Mouse (Mus musculus): ENCODE data around the gene Olfr1428. TPM values are rescaled to one million over a fixed set of nuclear protein-coding genes. Genes with fewer than 3 reads are reported as not detected.
"Not testable (repeated sequence)": the region's sequence is repeated elsewhere in the genome, so short reads cannot be mapped to it uniquely, and the experiment has no call there.

Olfr1428 gene
- not detected in 2 replicates for polyA plus RNA-seq (2015; fragmentation: Nextera tagmentation; extraction: Ambion mirVana)

DNA sequence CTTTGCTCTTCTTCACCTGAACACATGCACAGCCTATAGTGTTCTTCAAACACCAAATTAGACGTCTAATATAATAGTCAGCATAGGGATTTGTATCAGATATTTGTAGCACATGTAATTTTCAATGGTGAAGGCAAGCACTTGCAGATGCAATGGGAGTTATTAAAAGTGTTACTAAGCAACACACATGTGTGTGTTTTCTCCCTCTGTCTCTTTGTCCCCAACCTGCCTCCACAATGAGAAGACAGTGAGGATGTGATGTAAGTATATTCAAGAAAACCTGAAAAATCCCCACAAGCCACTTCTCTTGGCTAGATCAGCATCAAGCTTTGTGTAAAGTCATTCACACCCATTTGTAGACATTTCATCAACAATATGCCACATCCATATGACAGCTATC is at the start of gene Olfr1428:
Gene Olfr1428 (minus strand): TSS at position 101 of the 400 bp plus-strand sequence.
- WGBS (ENCODE audit: insufficient replicate concordance): 45% methylated on average over 1 of the region's 1 CpGs
- ATAC-seq (ENCODE audit: low read depth) (no peak), DNase-seq (no peak)
- Histone ChIP-seq H3K36me3 (no peaks in the 10 kb centered on the region), H3K4me2 (no peak within 1 kb of the TSS), H3K9ac (no peak within 1 kb of the TSS), H3K9me3 (replicated peaks) (no peaks in the 10 kb centered on the region), H3K27me3 (no peaks in the 10 kb centered on the region), H3K4me3 (replicated peaks) (no peak within 1 kb of the TSS), H3K4me1 (replicated peaks) (no peaks in the 10 kb centered on the region), H3K27ac (no peak within 1 kb of the TSS)

DNA sequence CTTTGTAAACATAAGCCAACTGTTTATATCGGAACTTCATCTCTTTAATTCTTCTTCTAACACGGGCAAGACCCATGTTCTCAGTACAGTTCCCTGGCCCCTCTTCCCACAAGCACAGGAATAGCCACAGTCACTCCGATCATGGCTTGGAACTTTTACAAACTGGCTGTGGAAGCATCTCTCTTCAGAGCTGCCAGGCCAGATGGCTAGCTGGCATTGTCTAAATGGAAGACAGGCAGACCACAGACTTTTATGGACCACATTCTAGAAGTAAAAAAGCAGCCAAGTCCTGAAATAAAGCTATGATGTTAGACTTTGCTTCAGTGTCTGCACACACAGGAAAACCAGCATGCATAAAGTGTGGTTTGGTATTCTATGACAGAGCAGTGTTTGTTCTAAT is 29.8 kb upstream of the Olfr1428 start:
- DNase-seq: no peak
- H3K36me3 ChIP-seq: no peaks in the 10 kb centered on the region
- no peaks in the 10 kb centered on the region for H3K27me3 ChIP-seq
- no peak overlapping the region for H3K4me3 ChIP-seq (replicated peaks)
- WGBS (ENCODE audit: insufficient replicate concordance): 66% methylated on average over 3 of the region's 3 CpGs
- H3K4me1 ChIP-seq (replicated peaks): no peaks in the 10 kb centered on the region
- no peak overlapping the region for H3K27ac ChIP-seq
- no peak overlapping the region for H3K4me2 ChIP-seq
- ATAC-seq (ENCODE audit: low read depth): no peak
- H3K9ac ChIP-seq: no peak overlapping the region
- no peaks in the 10 kb centered on the region for H3K9me3 ChIP-seq (replicated peaks)

DNA sequence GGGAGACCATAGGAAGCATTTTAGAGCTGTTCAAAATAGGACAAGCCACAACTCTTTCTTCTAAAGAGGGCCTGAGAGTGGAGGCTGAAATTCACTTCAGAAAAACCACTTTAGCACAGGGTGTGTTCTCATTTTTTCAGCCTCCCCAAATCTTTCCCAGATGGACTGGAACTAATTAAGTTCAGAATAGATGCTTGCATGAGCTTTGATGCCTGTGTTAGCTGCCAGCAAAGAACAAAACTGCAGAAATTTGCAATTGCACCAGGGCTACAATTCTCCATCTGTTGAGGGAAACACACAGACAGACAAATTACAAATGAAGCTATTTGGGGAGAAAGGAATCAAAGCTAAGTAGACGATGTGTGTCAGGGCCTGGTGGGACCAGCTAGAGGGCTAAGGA is 27.7 kb upstream of the Olfr1428 start:
- no peak overlapping the region for H3K4me3 ChIP-seq (replicated peaks)
- 84% methylated on average over 1 of the region's 1 CpGs for WGBS (ENCODE audit: insufficient replicate concordance)
- H3K36me3 ChIP-seq: no peaks in the 10 kb centered on the region
- H3K27ac ChIP-seq: no peak overlapping the region
- ATAC-seq (ENCODE audit: low read depth) (no peak), DNase-seq (no peak)
- H3K4me2 ChIP-seq: no peak overlapping the region
- H3K4me1 ChIP-seq (replicated peaks): no peaks in the 10 kb centered on the region
- no peaks in the 10 kb centered on the region for H3K27me3 ChIP-seq
- no peak overlapping the region for H3K9ac ChIP-seq
- H3K9me3 ChIP-seq (replicated peaks): no peaks in the 10 kb centered on the region

DNA sequence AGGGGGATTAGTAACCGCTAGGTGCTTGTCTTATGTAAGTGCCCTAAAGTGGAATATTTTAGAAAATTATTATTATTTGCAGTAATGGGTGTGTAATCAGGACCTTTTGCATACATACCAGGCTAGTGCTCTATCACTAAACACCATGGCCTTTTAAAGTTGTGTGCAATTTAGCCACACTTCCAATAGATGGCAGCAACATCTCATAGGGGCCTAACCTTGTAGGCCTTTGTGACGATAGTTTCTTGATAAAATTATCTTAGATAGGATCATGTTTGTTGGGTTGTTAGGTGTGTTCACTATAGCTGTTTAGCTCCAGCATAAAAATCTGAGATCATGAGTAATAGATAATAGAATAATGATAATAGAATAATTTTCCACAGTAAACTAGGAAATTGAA is 18.6 kb upstream of the Olfr1428 start:
- DNase-seq: no peak
- Histone ChIP-seq H3K27me3 (no peaks in the 10 kb centered on the region), H3K27ac (no peak overlapping the region), H3K4me3 (replicated peaks) (no peak overlapping the region), H3K36me3 (no peaks in the 10 kb centered on the region), H3K9ac (no peak overlapping the region), H3K4me2 (no peak overlapping the region), H3K9me3 (replicated peaks) (no peaks in the 10 kb centered on the region), H3K4me1 (replicated peaks) (no peaks in the 10 kb centered on the region)
- WGBS (ENCODE audit: insufficient replicate concordance): 26% methylated on average over 2 of the region's 2 CpGs
- no peak for ATAC-seq (ENCODE audit: low read depth)

DNA sequence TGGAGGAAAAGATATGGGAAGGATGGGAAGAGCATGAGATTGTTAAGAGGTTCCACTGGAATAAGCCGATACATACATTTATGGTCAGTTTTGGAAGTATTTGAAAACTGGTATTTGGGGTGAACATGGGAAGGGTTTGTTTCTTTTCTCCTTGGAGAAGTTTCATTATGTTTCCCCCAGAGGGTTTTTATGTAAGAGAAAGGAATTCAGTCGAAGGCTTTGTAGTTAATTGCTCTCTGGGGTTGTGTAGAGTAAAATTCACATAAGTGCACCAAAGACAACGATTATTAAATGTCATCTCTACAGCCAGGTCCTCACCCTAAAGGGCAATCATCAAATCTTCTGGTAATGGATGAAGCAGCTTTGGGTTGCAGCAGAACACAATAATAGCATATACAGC is 7.4 kb upstream of the Olfr1428 start, which contains the start of gene Olfr76:
Gene Olfr76 (minus strand): TSS at position 101 of the 400 bp plus-strand sequence.
- Histone ChIP-seq H3K4me3 (replicated peaks) (no peak within 1 kb of the TSS), H3K27me3 (no peaks in the 10 kb centered on the region), H3K36me3 (no peaks in the 10 kb centered on the region), H3K4me2 (no peak within 1 kb of the TSS), H3K4me1 (replicated peaks) (no peaks in the 10 kb centered on the region), H3K9ac (no peak within 1 kb of the TSS), H3K27ac (no peak within 1 kb of the TSS), H3K9me3 (replicated peaks) (no peaks in the 10 kb centered on the region)
- DNase-seq: no peak
- no peak for ATAC-seq (ENCODE audit: low read depth)
- WGBS (ENCODE audit: insufficient replicate concordance): 55% methylated on average over 3 of the region's 3 CpGs

DNA sequence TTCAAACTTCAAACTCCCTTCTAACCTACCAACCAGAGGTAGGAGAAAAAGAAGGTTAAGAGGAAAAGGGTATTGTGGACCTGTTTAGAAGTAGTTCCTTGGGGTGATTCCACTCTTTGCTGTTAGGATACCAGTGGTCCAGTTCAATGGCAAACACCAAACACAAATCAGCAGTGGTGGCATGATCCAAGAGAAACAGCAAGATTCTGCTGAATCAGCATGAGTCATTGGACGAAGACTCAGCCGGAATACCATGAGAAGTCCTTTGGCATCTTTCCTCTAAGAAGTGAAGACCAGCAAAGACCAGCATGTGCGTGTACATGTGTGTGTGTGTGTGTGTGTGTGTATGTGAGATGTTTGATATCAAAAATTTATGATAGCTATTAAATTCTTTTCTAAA is 767 bp upstream of the Olfr1428 start:
- ATAC-seq (ENCODE audit: low read depth): no peak
- DNase-seq: no peak
- Histone ChIP-seq H3K36me3 (no peaks in the 10 kb centered on the region), H3K27ac (no peak overlapping the region), H3K4me2 (no peak overlapping the region), H3K4me3 (replicated peaks) (no peak overlapping the region), H3K9ac (no peak overlapping the region), H3K4me1 (replicated peaks) (no peaks in the 10 kb centered on the region), H3K9me3 (replicated peaks) (no peaks in the 10 kb centered on the region), H3K27me3 (no peaks in the 10 kb centered on the region)
- WGBS (ENCODE audit: insufficient replicate concordance): 75% methylated on average over 3 of the region's 3 CpGs

DNA sequence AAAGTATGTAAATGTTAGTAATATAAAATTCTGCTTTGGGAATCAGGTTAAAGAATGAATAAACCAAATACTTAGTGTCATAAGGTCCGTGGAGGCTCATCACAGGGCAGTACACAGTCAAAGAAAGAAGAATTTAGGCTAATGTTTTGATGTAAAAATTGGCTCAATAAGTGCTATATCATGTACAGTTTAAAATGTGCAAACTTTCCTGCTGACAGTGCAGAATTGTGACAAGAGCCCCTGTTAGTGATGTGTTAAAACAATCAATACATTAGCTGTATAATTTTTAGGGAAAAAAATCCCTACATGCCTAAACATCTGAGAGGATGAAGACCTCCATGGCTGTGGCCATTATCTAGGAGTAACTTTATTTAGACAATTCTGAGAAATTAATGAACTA is 1.9 kb downstream of the Olfr1428 start:
- Histone ChIP-seq H3K36me3 (no peaks in the 10 kb centered on the region), H3K4me1 (replicated peaks) (no peaks in the 10 kb centered on the region), H3K4me2 (no peak overlapping the region), H3K9ac (no peak overlapping the region), H3K27me3 (no peaks in the 10 kb centered on the region), H3K9me3 (replicated peaks) (no peaks in the 10 kb centered on the region), H3K4me3 (replicated peaks) (no peak overlapping the region), H3K27ac (no peak overlapping the region)
- WGBS (ENCODE audit: insufficient replicate concordance): 37% methylated on average over 1 of the region's 1 CpGs
- DNase-seq: no peak
- ATAC-seq (ENCODE audit: low read depth): no peak

DNA sequence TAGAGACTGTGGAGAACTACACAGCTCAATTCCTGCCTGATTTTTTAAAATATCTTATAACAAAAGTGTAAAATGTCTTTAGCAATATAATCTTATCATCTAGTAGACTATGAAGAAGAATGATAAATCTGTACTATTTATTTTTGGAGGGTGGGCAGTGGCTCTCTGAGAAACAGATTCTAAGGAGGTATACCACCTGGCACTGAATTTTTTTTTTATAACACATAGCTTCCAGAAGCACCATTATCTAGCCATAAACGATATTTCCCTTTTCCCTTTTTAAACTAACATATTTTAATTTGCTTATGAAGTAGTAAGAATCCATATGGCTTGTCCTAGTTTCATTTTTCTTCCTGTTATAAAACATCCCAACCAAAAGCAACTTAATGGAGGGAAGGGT is 11.2 kb downstream of the Olfr1428 start:
- Histone ChIP-seq H3K4me3 (replicated peaks) (no peak overlapping the region), H3K27ac (no peak overlapping the region), H3K4me2 (no peak overlapping the region), H3K9me3 (replicated peaks) (no peaks in the 10 kb centered on the region), H3K36me3 (no peaks in the 10 kb centered on the region), H3K9ac (no peak overlapping the region), H3K4me1 (replicated peaks) (no peaks in the 10 kb centered on the region), H3K27me3 (no peaks in the 10 kb centered on the region)
- DNase-seq (no peak), ATAC-seq (ENCODE audit: low read depth) (no peak)
- 39% methylated on average over 1 of the region's 1 CpGs for WGBS (ENCODE audit: insufficient replicate concordance)

DNA sequence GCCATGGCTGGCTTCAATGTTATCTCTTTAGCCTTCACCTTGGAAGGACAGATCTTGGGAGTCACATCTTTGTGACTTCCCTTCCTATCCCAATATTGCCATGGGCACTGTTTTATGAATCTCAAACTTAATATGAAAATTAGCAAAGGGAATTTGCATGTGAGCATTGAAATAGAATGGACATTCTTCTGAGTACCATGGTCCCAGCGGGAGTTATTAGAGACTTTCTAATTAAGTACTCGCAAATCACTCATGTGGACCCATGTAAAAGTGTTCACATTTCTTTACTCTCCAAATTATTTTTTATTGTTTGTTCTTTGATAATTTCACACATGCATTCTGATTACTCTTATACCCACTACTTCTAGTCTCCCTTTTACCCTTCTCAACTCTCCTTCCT is 12.5 kb downstream of the Olfr1428 start, which contains the start of gene Olfr1427:
Gene Olfr1427 (minus strand): TSS at position 101 of the 400 bp plus-strand sequence.
- Histone ChIP-seq H3K4me1 (replicated peaks) (no peaks in the 10 kb centered on the region), H3K9ac (no peak within 1 kb of the TSS), H3K36me3 (no peaks in the 10 kb centered on the region), H3K27ac (no peak within 1 kb of the TSS), H3K4me2 (no peak within 1 kb of the TSS), H3K4me3 (replicated peaks) (no peak within 1 kb of the TSS), H3K9me3 (replicated peaks) (no peaks in the 10 kb centered on the region), H3K27me3 (no peaks in the 10 kb centered on the region)
- ATAC-seq (ENCODE audit: low read depth) (no peak), DNase-seq (no peak)
- WGBS (ENCODE audit: insufficient replicate concordance): 78% methylated on average over 2 of the region's 2 CpGs

DNA sequence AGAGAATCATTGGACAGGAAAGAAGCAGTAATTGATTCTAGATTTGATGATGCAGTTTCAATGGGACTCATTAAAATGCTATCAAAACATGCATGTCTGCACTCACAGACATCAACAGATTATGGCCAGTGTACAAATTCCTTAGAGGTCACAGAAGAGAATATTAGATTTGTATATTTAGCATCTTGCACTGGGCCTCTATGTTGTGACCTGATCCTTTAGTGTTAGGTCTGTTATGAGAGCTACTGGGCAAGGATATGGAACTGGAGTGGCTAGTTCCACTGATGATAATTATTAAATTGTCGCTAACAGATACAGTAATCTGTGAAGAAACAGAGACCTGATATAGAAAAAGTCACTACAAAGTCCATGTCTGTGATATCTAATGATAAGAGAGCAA is 23.8 kb downstream of the Olfr1428 start, which contains the start of gene Olfr1426:
Gene Olfr1426 (minus strand): TSS at position 101 of the 400 bp plus-strand sequence.
- Histone ChIP-seq H3K4me1 (replicated peaks) (no peaks in the 10 kb centered on the region), H3K27me3 (no peaks in the 10 kb centered on the region), H3K36me3 (no peaks in the 10 kb centered on the region), H3K4me3 (replicated peaks) (no peak within 1 kb of the TSS), H3K27ac (no peak within 1 kb of the TSS), H3K4me2 (no peak within 1 kb of the TSS), H3K9me3 (replicated peaks) (no peaks in the 10 kb centered on the region), H3K9ac (no peak within 1 kb of the TSS)
- DNase-seq: no peak
- ATAC-seq (ENCODE audit: low read depth): no peak
- WGBS (ENCODE audit: insufficient replicate concordance): 52% methylated on average over 1 of the region's 1 CpGs

DNA sequence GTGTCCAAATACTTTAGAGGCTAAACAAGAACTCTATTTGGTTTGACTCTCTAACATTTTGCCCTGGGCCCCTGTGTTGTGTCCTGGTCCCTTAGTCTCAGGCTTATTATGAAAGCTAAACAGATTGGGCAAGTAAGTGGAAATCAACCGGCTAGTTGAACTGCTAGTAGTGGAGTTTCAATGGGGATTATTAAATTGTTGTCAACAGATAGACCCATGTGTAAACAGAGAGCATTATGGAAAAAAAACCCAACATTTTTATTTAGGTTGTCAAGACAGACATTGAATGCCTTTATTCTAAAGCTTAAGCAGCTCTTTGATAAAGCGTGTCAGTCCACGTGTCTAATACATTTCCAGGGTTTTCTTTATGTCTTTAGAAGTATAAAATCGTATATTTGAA is 38.1 kb downstream of the Olfr1428 start, which contains the start of gene Olfr1425:
Gene Olfr1425 (minus strand): TSS at position 101 of the 400 bp plus-strand sequence.
- H3K4me2 ChIP-seq; ATAC-seq (ENCODE audit: low read depth): not testable (repeated sequence)
- WGBS (ENCODE audit: insufficient replicate concordance): 66% methylated on average over 4 of the region's 4 CpGs

DNA sequence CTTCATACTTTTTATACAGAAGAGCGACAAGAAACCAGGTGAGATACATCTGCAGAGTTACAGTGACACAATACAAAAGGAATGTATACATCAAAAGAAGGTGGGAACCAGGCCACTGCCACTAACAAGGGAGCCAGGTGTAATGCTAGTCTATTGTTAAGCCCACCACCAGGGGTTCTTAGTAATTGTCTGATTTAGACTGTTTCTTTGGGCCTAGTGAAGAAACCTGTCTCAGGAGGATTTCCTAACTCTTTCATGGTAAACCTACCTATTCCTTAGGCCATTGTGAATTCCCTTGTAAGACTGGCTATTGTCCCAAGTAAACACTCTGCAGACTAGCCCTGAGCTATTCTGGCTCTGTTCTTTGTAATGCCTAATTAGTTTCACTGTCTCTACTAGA is 46.2 kb downstream of the Olfr1428 start:
- not testable (repeated sequence) for DNase-seq; H3K27ac ChIP-seq; H3K4me2 ChIP-seq; H3K36me3 ChIP-seq; H3K27me3 ChIP-seq; H3K4me1 ChIP-seq (replicated peaks); H3K4me3 ChIP-seq (replicated peaks); ATAC-seq (ENCODE audit: low read depth); H3K9ac ChIP-seq; H3K9me3 ChIP-seq (replicated peaks)
- 65% methylated on average over 1 of the region's 1 CpGs for WGBS (ENCODE audit: insufficient replicate concordance)

More for the DNA sequence above, 38.1 kb downstream of the Olfr1428 start, which contains the start of gene Olfr1425:
- DNase-seq; H3K36me3 ChIP-seq; H3K4me1 ChIP-seq (replicated peaks); H3K9ac ChIP-seq; H3K9me3 ChIP-seq (replicated peaks); H3K27ac ChIP-seq; H3K4me3 ChIP-seq (replicated peaks); H3K27me3 ChIP-seq: not testable (repeated sequence)
